Mouse (Mus musculus): ENCODE data around the gene Dip2a. TPM values are rescaled to one million over a fixed set of nuclear protein-coding genes. Genes with fewer than 3 reads are reported as not detected.

Gene Dip2a
- polyA plus RNA-seq (2012; rRNA removed) = 38.3 and 43.2 TPM in 2 replicates

GRCm38 (mm10) chr10:76344711-76345539 is at the start of gene Dip2a:
TSS of gene Dip2a (minus strand) at chr10:76345291.
- peak; percentile 79 for TF ChIP-seq POLR2A (IDR thresholded peaks at IDR 0.05; ENCODE audit: borderline replicate concordance, extremely low read depth, insufficient read depth, insufficient read length, poor library complexity, severe bottlenecking)
- TF ChIP-seq CTCF (IDR thresholded peaks at IDR 0.05; ENCODE audit: borderline replicate concordance, extremely low read depth, insufficient read depth, insufficient read length) = no peak
- peak; percentile 97 for DNase-seq (ENCODE audit: low read depth)

GRCm38 (mm10) chr10:76392596-76392995 is 47.5 kb upstream of the Dip2a start:
- DNase-seq (ENCODE audit: low read depth) = no peak

GRCm38 (mm10) chr10:76391786-76392185 is 46.7 kb upstream of the Dip2a start:
- DNase-seq (ENCODE audit: low read depth) = peak; percentile 12
- TF ChIP-seq CTCF (IDR thresholded peaks at IDR 0.05; ENCODE audit: borderline replicate concordance, extremely low read depth, insufficient read depth, insufficient read length) (peak; percentile 66), POLR2A (IDR thresholded peaks at IDR 0.05; ENCODE audit: borderline replicate concordance, extremely low read depth, insufficient read depth, insufficient read length, poor library complexity, severe bottlenecking) (no peak)

More at GRCm38 (mm10) chr10:76392596-76392995, 47.5 kb upstream of the Dip2a start:
- no peak for TF ChIP-seq CTCF (IDR thresholded peaks at IDR 0.05; ENCODE audit: borderline replicate concordance, extremely low read depth, insufficient read depth, insufficient read length)
- TF ChIP-seq POLR2A (IDR thresholded peaks at IDR 0.05; ENCODE audit: borderline replicate concordance, extremely low read depth, insufficient read depth, insufficient read length, poor library complexity, severe bottlenecking) = no peak

- TF ChIP-seq CTCF (IDR thresholded peaks at IDR 0.05; ENCODE audit: borderline replicate concordance, extremely low read depth, insufficient read depth, insufficient read length) (no peak), POLR2A (IDR thresholded peaks at IDR 0.05; ENCODE audit: borderline replicate concordance, extremely low read depth, insufficient read depth, insufficient read length, poor library complexity, severe bottlenecking) (no peak)
These were observed 46.1 kb upstream of the Dip2a start for GRCm38 (mm10) chr10:76391166-76391565.

GRCm38 (mm10) chr10:76374981-76375380 is 29.9 kb upstream of the Dip2a start:
- TF ChIP-seq CTCF (IDR thresholded peaks at IDR 0.05; ENCODE audit: borderline replicate concordance, extremely low read depth, insufficient read depth, insufficient read length) = no peak
- no peak for TF ChIP-seq POLR2A (IDR thresholded peaks at IDR 0.05; ENCODE audit: borderline replicate concordance, extremely low read depth, insufficient read depth, insufficient read length, poor library complexity, severe bottlenecking)
- DNase-seq (ENCODE audit: low read depth) = no peak

More at GRCm38 (mm10) chr10:76391166-76391565, 46.1 kb upstream of the Dip2a start:
- no peak for DNase-seq (ENCODE audit: low read depth)

GRCm38 (mm10) chr10:76371736-76372135 is 26.6 kb upstream of the Dip2a start:
- DNase-seq (ENCODE audit: low read depth) = no peak
- TF ChIP-seq POLR2A (IDR thresholded peaks at IDR 0.05; ENCODE audit: borderline replicate concordance, extremely low read depth, insufficient read depth, insufficient read length, poor library complexity, severe bottlenecking) (no peak), CTCF (IDR thresholded peaks at IDR 0.05; ENCODE audit: borderline replicate concordance, extremely low read depth, insufficient read depth, insufficient read length) (no peak)

GRCm38 (mm10) chr10:76368766-76369165 is 23.7 kb upstream of the Dip2a start:
- no peak for TF ChIP-seq POLR2A (IDR thresholded peaks at IDR 0.05; ENCODE audit: borderline replicate concordance, extremely low read depth, insufficient read depth, insufficient read length, poor library complexity, severe bottlenecking)
- no peak for TF ChIP-seq CTCF (IDR thresholded peaks at IDR 0.05; ENCODE audit: borderline replicate concordance, extremely low read depth, insufficient read depth, insufficient read length)
- DNase-seq (ENCODE audit: low read depth) = no peak

- TF ChIP-seq POLR2A (IDR thresholded peaks at IDR 0.05; ENCODE audit: borderline replicate concordance, extremely low read depth, insufficient read depth, insufficient read length, poor library complexity, severe bottlenecking) (no peak), CTCF (IDR thresholded peaks at IDR 0.05; ENCODE audit: borderline replicate concordance, extremely low read depth, insufficient read depth, insufficient read length) (no peak)
- peak; percentile 80 for DNase-seq (ENCODE audit: low read depth)
These were observed 18.1 kb upstream of the Dip2a start for GRCm38 (mm10) chr10:76363233-76363632.

- DNase-seq (ENCODE audit: low read depth) = peak; percentile 34
These were observed 13.4 kb upstream of the Dip2a start for GRCm38 (mm10) chr10:76358468-76358867.

GRCm38 (mm10) chr10:76357286-76357875 is 12.3 kb upstream of the Dip2a start:
- no peak for DNase-seq (ENCODE audit: low read depth)
- TF ChIP-seq CTCF (IDR thresholded peaks at IDR 0.05; ENCODE audit: borderline replicate concordance, extremely low read depth, insufficient read depth, insufficient read length) = no peak

More at GRCm38 (mm10) chr10:76358468-76358867, 13.4 kb upstream of the Dip2a start:
- TF ChIP-seq CTCF (IDR thresholded peaks at IDR 0.05; ENCODE audit: borderline replicate concordance, extremely low read depth, insufficient read depth, insufficient read length) (no peak), POLR2A (IDR thresholded peaks at IDR 0.05; ENCODE audit: borderline replicate concordance, extremely low read depth, insufficient read depth, insufficient read length, poor library complexity, severe bottlenecking) (no peak)

- no peak for DNase-seq (ENCODE audit: low read depth)
- TF ChIP-seq POLR2A (IDR thresholded peaks at IDR 0.05; ENCODE audit: borderline replicate concordance, extremely low read depth, insufficient read depth, insufficient read length, poor library complexity, severe bottlenecking) = no peak
These were observed 9.9 kb upstream of the Dip2a start for GRCm38 (mm10) chr10:76354974-76355373.

GRCm38 (mm10) chr10:76353986-76354385 is 8.9 kb upstream of the Dip2a start:
- TF ChIP-seq POLR2A (IDR thresholded peaks at IDR 0.05; ENCODE audit: borderline replicate concordance, extremely low read depth, insufficient read depth, insufficient read length, poor library complexity, severe bottlenecking) (no peak), CTCF (IDR thresholded peaks at IDR 0.05; ENCODE audit: borderline replicate concordance, extremely low read depth, insufficient read depth, insufficient read length) (no peak)
- DNase-seq (ENCODE audit: low read depth) = no peak

Data from brain, embryonic 14.5 days (tissue).